Mouse (Mus musculus): ENCODE results near the gene Ugt1a7c. TPM values are rescaled to one million over a fixed set of nuclear protein-coding genes. Genes with fewer than 3 reads are reported as not detected.
A peak's percentile ranks its signal among the peaks of the same experiment; 100 is the strongest.
"Not testable (repeated sequence)": the region's sequence is repeated elsewhere in the genome, so short reads cannot be mapped to it uniquely, and the experiment has no call there.

Gene Ugt1a7c
- total RNA-seq, 2 experiments from 2014 or later: 0.44 to 0.49 TPM

DNA sequence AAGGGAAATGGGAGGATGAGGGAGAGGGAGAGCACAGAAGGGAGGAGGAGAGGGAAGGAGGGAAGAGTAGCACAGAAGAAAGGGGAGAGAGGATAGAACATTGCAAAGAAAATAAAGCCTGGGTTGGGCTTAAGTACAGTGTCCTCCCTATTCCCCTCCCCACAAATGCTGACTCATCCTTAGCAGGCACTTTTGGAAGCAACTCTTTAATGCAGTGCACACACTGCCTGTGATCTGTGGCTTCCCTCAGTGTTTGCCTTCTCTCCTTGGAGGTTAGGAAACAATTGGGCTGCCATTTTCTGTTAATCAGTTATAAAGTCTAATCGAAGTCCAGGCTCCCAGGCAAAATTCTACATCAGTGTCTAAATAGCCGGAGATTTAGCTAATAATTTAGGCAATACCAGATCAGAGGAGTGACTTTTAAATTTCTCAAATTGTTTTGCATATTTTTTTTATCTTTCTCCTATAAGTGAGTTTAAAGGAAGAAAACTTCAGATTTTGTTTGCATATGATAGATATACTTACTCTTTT, 14.2 kb downstream of the Ugt1a7c start:
- DNase-seq (ENCODE audit: low spot score in 2 of 2); intact Hi-C loops (cut with DNase I): not testable (repeated sequence)

DNA sequence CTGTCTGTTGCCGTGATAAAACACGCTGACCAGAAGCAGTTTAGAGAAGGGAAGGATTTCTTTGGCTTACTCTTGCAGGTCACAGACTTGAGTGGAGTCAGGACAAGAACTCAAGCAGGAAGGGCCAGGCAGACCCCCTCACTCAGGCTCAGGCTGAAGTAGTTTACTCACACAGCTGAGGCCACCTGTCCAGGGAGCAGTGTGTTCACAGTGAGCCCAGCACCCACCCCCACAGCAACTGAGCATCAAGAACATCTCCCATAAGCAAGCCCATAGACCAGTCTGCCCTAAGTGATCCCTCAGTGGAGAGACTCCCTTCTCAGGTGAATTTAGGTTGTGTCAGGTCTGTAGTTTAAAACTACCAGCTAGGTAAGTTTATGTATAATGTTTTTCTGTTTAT, 14.7 kb downstream of the Ugt1a7c start:
- intact Hi-C loops (cut with DNase I); DNase-seq (ENCODE audit: low spot score in 2 of 2): not testable (repeated sequence)

DNA sequence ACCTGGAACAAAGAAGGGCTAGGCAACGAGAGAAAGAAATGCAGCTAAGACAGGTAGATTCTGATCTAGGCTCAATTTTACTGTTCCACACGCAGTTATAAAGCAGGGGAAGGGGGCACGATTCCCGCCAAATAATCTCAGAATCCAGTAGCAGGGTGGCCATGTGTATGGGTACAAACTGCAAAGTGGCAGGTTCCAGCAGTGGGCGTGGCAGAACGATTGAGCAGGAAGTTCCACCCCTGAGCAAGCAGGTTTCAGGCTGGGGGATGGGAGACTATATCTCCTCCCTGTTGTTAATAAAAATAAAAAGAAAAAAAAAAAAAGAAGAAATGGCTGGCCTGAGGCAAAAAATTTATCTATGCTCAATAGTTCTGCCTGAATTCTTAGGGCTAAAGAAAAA, 17.9 kb downstream of the Ugt1a7c start:
- DNase-seq (ENCODE audit: low spot score in 2 of 2); intact Hi-C loops (cut with DNase I): not testable (repeated sequence)

DNA sequence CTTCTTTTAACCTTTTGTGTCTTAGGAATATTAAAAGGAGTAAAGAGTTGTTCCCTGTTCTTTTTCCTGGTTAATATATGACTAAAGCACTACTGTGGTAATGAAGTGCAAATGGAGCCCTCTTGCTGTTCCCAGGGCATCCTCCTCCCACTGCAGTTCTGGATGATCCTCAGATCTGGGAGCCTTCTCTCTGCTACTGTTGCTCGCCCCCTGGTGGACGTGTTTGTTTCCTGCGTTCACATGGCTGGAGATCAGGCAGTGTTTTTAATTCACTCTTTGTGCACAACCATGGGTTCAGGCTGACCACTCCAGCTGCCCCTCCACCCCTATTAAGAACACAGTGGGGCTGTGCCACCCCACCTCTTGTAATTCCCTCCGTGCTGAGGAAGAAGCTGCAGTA, 25.7 kb downstream of the Ugt1a7c start:
- DNase-seq (ENCODE audit: low spot score in 2 of 2); intact Hi-C loops (cut with DNase I): not testable (repeated sequence)

DNA sequence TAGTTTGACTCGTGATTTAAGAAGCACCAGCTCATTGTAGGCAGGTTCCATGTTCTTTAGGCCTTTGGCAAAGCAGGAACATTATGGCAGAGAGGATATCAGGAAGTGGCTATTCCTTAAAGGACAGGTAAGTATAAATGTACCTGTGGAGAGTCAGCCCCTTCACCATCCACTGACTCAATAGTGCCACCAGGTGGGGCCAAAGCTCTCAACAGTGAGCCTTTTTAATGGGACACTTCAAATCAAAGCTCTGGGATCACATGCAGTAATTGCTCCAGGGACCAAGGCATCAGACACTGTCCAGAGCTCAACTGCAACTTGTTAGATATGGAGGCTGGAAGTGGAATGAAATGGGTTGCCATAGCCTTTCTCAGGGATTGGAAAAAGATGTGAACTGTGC, 26.7 kb downstream of the Ugt1a7c start:
- DNase-seq (ENCODE audit: low spot score in 2 of 2); intact Hi-C loops (cut with DNase I): not testable (repeated sequence)

DNA sequence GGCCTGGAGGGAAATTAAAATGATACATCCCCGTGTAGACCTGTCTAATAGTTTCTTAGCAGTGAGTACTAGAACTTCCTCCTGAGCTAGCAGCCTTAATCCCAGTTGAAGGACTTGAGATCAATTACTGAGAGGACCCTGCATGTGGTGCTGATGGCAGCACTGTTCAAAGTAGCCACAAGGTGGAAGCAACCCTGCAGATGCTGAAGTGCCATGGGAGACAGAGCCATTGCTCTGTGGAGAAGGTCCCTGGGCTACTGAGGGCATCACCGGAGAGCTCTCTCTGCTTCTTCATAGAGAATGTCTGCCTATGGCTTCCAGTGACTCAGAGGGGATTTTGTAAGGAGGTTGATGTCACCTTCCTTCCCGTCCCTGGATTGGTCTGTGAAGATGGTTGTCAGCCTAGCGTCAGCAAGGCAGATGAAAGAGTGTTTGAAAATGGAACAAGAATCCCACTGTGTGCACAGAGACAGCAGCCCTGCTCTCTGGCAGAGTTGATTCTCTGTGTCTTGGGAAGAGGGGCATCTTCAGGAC, 31.0 kb downstream of the Ugt1a7c start:
- DNase-seq (ENCODE audit: low spot score in 2 of 2); intact Hi-C loops (cut with DNase I): not testable (repeated sequence)

DNA sequence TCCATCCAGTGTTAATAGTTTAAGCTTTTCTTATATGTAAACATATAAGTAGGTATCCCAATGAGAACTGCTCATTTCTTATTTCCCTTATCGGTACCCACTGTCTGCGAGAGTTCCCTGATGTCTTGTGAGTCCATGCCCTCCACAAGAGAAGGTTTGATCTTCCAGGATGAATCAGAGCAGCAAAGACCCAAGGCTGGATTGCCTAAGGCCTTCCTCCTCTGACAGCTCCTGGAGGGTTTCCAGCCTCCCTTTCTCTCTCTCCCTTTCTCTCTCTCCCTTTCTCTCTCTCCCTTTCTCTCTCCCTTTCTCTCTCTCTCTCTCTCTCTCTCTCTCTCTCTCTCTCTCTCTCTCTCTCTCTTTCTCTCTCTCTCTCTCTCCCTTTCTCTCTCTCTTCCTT, 34.2 kb downstream of the Ugt1a7c start:
- intact Hi-C loops (cut with DNase I); DNase-seq (ENCODE audit: low spot score in 2 of 2): not testable (repeated sequence)

DNA sequence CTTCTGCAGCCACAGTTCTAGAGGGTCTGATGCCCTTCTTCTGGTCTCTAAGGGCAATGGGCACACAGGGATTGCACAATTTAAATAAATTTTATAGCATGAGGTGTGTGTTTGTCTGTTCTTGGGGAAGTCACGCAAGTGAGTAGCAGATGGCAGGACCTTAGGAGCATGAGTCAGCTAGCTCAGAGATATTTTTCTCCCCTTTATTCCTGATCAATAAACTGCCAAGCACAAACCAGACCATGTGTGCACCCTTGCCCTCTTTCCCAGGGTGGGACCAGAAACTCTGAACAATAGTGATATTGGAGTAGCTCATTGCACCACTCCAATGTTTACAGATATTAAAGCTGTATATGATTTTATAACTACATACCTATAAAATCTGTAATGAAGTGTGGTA, 35.4 kb downstream of the Ugt1a7c start:
- intact Hi-C loops (cut with DNase I); DNase-seq (ENCODE audit: low spot score in 2 of 2): not testable (repeated sequence)

DNA sequence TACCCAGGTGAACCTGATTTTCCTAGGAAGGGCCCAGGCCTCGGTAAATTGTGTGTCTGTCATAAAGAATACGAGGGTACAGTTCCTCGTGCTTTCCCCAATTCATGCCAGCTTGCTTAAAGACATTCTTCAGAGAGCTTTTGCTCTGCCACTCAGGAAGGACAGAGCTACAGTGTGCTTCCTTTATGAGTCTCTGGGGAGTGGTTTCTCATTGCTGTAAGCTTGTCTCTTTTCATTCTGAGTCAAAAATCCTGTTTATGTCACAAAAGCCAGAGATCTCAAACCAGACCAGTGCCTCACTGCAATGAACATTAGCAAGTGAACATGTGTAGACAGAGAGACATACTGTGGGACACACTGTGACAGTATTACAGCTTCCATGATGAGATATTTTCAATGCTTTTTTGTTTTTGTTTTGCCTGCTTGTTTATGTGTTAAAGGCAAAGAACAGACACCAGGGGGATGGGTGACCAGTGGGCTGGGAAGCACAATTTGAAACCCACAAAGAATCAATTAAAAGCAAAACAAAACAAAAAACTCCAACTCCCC, 39.1 kb downstream of the Ugt1a7c start:
- intact Hi-C loops (cut with DNase I): no loop called here
- DNase-seq (ENCODE audit: low spot score in 2 of 2): no peak

DNA sequence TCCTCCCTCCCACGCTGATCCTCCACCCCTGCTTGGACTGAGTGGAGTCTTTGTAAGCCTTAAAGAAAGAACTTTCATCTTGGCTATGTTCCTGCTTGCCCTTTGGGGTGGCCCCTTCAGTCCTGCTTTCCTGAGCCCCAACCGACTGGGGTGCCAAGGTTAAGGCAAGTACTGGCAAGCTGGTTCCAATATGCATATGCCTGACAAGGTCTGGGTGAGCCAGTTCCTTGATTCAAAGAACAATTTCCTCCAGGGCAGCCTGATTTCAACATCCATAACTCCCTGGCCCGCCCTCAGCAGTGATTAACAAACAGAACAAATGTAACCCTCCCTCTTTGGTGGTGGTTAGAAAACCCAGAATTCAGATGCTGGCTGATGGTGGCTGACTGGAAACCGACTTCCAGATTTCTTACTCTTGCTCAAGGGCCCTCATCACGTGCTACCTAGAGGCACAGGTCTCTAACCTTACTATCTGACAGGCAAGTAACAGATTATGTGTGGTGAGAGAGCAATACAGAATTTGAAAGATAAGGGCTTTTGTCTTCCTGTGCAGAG, 39.7 kb downstream of the Ugt1a7c start, which contains the start of gene Ugt1a6a:
Gene Ugt1a6a, plus strand, starts transcription at position 353 of the 555 bp plus-strand sequence.
- intact Hi-C loops (cut with DNase I); DNase-seq (ENCODE audit: low spot score in 2 of 2): not testable (repeated sequence)

DNA sequence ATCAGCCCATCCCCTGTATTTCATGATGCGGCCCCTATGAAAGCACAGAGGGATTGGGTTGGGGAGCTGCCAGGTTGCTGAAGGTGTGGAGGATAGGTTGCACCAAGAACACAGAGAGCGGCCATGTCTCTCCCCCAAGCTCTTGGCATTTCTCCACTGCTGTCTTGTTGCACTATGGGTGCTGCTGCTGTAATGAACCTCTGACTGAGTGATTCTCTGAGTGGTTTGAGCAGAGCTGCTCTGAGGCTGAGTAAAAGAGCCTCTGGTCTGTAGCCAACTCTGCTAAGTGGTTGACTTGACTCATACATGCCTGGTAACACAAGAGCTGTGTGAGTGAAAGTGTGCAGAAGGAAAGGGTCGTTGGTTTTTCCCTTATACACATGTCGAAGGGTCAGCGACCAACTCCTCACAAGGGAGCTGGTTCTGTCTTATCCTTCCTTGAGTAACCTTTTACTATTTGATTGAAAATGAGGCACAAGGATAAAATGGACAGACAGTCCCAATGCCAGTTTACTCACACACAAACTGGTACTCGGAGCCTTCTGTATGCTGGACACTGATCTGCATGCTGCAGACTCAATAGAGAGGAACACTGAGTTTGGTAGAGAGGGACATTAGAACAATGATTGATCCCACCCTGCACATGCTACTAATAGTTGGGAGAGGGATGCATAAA, 40.5 kb downstream of the Ugt1a7c start:
- DNase-seq (ENCODE audit: low spot score in 2 of 2); intact Hi-C loops (cut with DNase I): not testable (repeated sequence)

DNA sequence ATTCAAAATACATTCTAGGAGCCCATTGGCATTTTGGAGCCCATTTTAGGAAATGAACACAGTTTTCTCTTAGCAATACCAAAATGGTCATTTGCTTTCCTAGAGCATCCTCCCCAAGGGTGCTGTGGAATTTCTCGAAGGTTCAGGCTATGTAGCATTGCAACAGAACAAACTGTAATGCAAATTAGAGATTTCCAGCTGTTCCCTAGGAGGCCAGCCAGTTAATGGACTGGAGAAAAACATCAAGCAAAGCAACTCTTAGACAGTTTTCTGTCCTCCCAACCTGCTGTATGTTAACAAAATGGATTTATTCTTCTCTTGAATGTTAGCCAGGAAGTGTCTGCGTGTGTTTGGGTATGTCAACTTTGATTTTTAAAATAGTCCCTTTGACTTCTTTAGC, 41.8 kb downstream of the Ugt1a7c start:
- no peak for DNase-seq (ENCODE audit: low spot score in 2 of 2)
- intact Hi-C loops (cut with DNase I): no loop called here

DNA sequence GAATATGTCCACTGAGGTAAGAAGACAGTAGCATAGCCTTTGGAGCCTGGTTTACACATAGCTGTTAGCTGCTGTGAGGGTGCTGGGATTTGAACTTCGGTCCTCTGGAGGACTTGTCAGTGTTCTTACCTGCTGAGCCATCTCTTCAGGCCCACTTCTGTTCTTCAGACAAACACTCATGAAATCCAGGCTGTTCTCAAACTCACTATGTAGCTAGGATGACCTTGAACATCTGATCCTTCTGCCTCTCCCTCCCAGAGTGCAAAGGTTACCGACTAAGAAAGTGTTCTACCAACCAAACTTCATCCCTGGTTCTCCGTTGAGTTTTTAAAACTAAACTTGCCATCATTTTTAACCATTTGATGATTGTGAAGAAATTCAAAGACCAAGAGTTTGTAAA, 42.4 kb downstream of the Ugt1a7c start:
- intact Hi-C loops (cut with DNase I): no loop called here
- no peak for DNase-seq (ENCODE audit: low spot score in 2 of 2)

DNA sequence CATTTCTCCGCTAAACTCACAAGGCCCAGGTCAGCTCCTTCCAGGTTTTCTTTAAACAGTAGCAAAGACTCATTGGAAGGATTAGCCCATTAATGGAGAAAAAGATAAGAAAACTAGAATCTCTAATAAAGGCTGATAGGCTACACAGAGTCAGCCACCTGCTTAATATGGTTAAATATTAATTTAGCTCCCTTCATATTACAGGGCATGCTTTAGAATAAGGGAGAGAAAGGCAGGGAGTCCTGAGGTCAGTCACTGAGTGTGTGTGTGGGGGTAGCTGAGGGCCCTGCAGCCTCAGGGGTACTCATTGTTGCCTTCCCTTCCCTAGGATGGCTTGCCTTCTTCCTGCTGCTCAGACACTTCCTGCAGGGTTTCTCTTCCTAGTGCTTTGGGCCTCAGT, 43.3 kb downstream of the Ugt1a7c start:
- no peak for DNase-seq (ENCODE audit: low spot score in 2 of 2)
- intact Hi-C loops (cut with DNase I): no loop called here

DNA sequence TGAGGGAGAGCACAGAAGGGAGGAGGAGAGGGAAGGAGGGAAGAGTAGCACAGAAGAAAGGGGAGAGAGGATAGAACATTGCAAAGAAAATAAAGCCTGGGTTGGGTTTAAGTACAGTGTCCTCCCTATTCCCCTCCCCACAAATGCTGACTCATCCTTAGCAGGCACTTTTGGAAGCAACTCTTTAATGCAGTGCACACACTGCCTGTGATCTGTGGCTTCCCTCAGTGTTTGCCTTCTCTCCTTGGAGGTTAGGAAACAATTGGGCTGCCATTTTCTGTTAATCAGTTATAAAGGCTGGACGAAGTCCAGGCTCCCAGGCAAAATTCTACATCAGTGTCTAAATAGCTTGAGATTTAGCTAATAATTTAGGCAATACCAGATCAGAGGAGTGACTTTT, 45.6 kb downstream of the Ugt1a7c start:
- DNase-seq (ENCODE audit: low spot score in 2 of 2): not testable (repeated sequence)
- intact Hi-C loops (cut with DNase I): loop anchor here (10.0 kb wide), 1 partner anchor 136 kb away; the partner anchor contains the start of gene Usp40

DNA sequence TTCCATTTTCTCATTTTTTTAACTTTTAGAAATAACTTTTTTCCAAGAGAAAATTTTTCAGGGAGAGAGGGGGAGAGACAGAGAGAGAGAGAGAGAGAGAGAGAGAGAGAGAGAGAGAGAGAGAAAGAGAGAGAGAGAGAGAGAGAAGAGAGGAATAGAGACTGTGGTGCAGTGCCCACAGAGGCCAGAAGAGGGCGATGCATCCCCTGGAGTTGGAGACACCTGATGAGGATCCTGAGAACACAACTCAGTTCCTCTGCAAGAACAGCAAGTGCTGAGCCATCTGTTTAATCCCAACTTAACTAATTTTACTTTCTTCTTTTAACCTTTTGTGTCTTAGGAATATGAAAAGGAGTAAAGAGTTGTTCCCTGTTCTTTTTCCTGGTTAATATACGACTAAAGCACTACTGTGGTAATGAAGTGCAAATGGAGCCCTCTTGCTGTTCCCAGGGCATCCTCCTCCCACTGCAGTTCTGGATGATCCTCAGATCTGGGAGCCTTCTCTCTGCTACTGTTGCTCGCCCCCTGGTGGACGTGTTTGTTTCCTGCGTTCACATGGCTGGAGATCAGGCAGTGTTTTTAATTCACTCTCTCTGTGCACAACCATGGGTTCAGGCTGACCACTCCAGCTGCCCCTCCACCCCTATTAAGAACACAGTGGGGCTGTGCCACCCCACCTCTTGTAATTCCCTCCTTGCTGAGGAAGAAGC, 49.3 kb downstream of the Ugt1a7c start:
- DNase-seq (ENCODE audit: low spot score in 2 of 2): peak; percentile 43 to 45
- intact Hi-C loops (cut with DNase I): loop anchor here (10.0 kb wide), 1 partner anchor 139 kb away; the partner anchor contains the start of gene Usp40

DNA sequence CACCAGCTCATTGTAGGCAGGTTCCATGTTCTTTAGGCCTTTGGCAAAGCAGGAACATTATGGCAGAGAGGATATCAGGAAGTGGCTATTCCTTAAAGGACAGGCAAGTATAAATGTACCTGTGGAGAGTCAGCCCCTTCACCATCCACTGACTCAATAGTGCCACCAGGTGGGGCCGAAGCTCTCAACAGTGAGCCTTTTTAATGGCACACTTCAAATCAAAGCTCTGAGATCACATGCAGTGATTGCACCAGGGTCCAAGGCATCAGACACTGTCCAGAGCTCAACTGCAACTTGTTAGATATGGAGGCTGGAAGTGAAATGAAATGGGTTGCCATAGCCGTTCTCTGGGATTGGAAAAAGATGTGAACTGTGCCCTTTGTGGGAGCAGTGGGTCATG, 50.4 kb downstream of the Ugt1a7c start:
- DNase-seq (ENCODE audit: low spot score in 2 of 2): not testable (repeated sequence)
- intact Hi-C loops (cut with DNase I): loop anchor here (10.0 kb wide), 1 partner anchor 140 kb away; the partner anchor contains the start of gene Usp40

DNA sequence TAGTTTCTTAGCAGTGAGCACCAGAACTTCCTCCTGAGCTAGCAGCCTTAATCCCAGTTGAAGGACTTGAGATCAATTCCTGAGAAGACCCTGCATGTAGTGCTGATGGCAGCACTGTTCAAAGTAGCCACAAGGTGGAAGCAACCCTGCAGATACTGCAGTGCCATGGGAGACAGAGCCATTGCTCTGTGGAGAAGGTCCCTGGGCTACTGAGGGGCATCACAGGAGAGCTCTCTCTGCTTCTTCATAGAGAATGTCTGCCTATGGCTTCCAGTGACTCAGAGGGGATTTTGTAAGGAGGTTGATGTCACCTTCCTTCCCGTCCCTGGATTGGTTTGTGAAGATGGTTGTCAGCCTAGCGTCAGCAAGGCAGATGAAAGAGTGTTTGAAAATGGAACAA, 55.3 kb downstream of the Ugt1a7c start:
- intact Hi-C loops (cut with DNase I): loop anchor here (5.0 kb wide), 1 partner anchor 137 kb away; no protein-coding TSS in a partner anchor
- DNase-seq (ENCODE audit: low spot score in 2 of 2): not testable (repeated sequence)

DNA sequence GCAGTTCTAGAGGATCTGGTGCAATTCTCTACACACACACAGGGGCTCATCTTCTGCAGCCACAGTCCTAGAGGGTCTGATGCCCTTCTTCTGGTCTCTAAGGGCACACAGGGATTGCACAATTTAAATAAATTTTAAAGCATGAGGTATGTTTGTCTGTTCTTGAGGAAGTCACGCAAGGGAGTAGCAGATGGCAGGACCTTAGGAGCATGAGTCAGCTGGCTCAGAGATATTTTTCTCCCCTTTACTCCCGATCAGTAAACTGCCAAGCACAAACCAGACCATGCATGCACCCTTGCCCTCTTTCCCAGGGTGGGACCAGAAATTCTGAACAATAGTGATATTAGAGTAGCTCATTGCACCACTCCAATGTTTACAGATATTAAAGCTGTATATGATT, 63.6 kb downstream of the Ugt1a7c start:
- no peak for DNase-seq (ENCODE audit: low spot score in 2 of 2)
- intact Hi-C loops (cut with DNase I): no loop called here

All from left cerebral cortex, postnatal 14 days (tissue).